Mouse (Mus musculus): ENCODE data around the gene Omg.

DNA sequence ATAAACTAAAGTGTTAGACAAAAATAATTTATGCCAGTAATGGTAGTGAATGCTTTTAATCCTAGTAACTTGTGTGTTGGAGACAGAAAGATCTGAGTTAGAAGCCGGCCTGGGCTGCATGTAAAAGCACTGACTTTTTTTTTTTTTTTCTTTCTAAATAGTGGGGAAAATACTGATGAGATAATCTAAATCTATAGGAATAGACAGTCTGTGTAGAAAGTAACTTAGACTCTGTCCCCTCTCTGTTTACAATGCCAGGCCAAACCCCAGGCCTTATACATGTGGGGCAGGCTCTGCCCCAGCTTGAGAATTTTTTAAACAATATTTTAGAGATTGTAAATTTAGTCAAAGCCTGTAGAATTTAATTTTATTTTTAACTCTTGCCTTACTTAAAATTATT lies 19.1 kb upstream of the Omg start:
- TF ChIP-seq CTCF (IDR thresholded peaks at IDR 0.05; ENCODE audit: insufficient read depth, low read depth, low read length), result no peak
- TF ChIP-seq POLR2A (IDR thresholded peaks at IDR 0.05; ENCODE audit: insufficient read depth, low read depth, low read length), result no peak

Data from olfactory bulb, adult 2 months (tissue).